Mouse (Mus musculus) kidney, adult 9 months (tissue): ENCODE results near the gene Cops4.

Experiments used
- DNase-seq: peaks from one replicate; pipeline ENCODE4 v3.0.0; 2022

Cops4 gene

GRCm38 (mm10) chr5:100581622-100582434 is 63.7 kb downstream of the Cops4 start:
- DNase-seq, result no peak

DNA sequence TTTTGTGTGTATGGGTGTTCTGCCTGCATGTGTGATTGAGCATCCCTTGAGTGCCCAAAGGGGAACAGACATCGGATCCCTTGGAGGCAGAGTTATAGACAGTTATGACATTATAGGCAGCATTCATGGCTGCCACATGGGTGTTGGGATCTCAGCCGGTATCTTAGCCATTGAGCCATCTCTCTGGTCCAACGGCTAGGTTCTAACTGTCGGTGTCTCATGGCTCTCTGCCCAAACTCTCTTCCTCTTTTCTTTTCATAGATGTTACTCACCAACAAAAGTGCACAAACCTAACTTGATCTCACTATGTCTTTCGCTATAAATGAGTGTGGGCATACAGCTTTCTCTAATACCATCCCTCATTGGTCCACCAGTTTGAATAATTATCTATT is 64.3 kb downstream of the Cops4 start:
- no peak for DNase-seq

GRCm38 (mm10) chr5:100583066-100583465 is 65.0 kb downstream of the Cops4 start:
- DNase-seq, result no peak

- DNase-seq, result no peak
Measured at GRCm38 (mm10) chr5:100585206-100585644, 67.1 kb downstream of the Cops4 start.

DNA sequence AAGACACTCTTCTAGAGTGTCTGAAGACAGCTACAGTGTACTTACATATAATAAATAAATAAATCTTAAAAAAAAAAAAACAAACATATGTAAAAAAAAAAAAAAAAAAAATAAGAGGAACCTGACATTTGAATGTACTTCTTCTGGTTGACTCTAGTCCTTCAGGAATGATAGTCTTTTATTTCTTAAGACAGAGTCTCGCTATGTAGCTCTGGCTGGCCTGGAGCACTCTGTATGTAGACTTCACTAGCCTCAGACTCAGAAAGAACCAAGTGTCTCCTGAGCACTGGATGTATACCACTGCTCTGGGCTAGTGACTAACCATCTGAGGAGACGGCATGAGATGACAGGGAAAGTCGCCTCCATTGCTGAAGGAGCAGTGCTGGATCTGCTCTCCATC is 67.5 kb downstream of the Cops4 start:
- DNase-seq, result no peak

DNA sequence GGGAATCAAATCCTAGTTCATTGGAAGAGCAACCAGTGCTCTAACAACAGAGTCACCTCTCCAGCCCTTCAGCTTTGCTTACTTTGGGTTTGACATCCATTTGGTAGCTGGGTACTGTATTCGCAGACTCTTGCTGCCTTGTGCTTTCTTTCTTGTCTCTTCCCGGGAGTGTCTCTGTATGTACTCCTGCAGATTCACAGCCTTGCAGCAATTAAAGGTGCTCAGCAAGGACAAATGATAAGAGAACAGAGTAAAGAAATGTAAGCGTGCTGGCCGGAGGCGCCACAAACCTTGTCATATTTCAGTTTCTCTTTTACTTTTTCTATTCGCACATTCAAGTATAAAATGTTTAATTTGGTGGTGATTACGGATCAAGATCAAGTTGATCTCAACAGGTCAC is 69.0 kb downstream of the Cops4 start:
- no peak for DNase-seq

DNA sequence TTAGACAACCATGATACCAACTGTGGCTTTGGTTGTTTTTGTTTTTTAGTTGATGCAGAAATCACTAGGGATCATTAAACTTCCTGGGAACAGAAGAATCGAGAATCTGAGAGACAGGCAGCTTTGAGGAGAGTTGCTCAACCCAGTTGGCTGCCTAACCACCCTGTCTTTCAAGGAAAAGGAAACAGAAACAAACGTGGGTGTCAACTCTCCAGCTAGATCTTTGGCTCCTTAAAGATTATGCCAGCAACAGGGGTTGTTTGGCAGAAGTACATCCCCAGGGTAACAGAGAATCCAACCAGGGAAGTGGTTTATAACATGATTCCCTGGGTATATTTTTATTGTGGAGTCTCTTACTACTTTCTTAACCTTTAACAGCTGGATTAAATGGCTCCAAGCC is 69.5 kb downstream of the Cops4 start:
- no peak for DNase-seq

DNA sequence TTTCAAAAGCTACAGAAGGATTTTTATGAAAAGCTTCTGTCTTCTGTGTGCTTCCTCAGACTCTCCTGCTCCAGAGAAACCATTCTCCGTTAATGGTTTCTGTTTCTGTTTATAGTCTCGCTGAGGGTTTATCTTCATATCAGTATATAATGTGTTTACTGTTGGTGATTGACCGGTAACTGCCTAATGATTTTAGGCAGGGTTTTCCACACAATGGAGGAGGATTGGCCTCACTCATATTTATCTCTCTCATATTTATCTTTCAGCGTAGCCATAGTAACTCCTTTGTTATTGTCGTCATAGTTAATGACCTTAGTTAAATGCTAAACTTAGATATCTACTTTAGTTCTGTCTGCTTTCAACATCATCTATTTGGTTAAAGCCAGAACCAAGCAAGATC is 72.4 kb downstream of the Cops4 start:
- DNase-seq, result no peak

DNA sequence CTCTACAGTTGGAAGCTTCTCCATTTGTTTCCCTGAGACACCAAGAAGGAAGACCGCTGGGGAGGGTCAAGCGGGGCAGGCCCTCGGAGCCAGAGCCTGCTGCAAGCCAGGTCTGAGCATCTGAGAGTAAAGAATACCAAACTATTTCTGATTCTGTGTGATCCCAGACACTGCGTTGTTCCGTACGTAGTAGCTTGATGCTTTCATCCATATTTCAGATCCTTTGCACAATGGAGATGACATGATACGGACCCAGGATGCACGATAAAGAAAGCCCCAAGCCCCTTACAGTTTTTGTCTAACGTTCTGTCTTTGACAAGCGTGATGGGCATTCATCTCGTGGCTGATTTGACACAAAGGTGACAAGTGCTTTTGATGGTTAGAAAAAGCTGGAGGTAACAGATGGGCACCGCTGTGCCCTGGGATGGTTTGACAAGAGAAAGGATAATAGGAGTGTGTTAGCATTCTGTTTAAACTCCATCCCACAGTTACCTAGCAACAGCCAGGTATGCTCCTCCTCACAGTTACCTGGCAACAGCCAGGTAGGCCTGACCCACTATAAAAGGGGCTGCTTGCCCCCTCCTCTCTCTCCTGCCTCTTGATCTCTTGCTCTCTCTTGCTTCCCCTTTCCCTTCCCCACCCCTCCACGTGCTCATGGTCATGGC is 76.8 kb downstream of the Cops4 start:
- DNase-seq, result no peak

GRCm38 (mm10) chr5:100595999-100596398 is 77.9 kb downstream of the Cops4 start:
- DNase-seq, result no peak
